Comparison of ENCODE assay signal across 8 mouse cellular contexts in genomic region chr13:56428724-56429500, GRCm38 (mm10). TPM values are rescaled to one million over a fixed set of nuclear protein-coding genes. Genes with fewer than 3 reads are reported as not detected.
DNase-seq lines count a peak whose midpoint lies in the region; ATAC-seq and TF ChIP-seq lines count a peak whose summit lies in the region.
"Had no signal": no experiment of that assay in that cellular context is flagged by ENCODE, and none has a peak within 500 bp of the region (broad histone marks: within the 10 kb centered on the region; RNA-seq: fewer than 3 reads in every experiment).

No protein-coding gene starts in this region.

- no peak for TF ChIP-seq POLR2A in cerebellum, adult 2 months (IDR thresholded peaks at IDR 0.05; ENCODE audit: borderline replicate concordance, insufficient read depth, low read length)
- TF ChIP-seq POLR2A in small intestine, adult 2 months (IDR thresholded peaks at IDR 0.05; ENCODE audit: low read depth, low read length): no peak

- H3K4me2 ChIP-seq in hindbrain, embryonic 16.5 days (ENCODE audit: low read length): no peak overlapping the region

- H3K9me3 ChIP-seq in hindbrain, embryonic 16.5 days (ENCODE audit: control insufficient read depth, low read length): no peaks in the 10 kb centered on the region

- no peak overlapping the region for H3K4me3 ChIP-seq in cerebellum, adult 2 months (replicated peaks; ENCODE audit: insufficient read depth, low read depth, low read length)
- no peak overlapping the region for H3K4me3 ChIP-seq in hindbrain, embryonic 16.5 days (ENCODE audit: low read length)
- H3K4me3 ChIP-seq in left cerebral cortex, adult 2 months: no peak overlapping the region
- H3K4me3 ChIP-seq in small intestine, adult 2 months (ENCODE audit: low read depth, low read length): no peak overlapping the region

- H3K4me1 ChIP-seq in cerebellum, adult 2 months (ENCODE audit: control insufficient read depth, insufficient read depth, low read length): peaks cover 20% of the 10 kb centered on the region
- H3K4me1 ChIP-seq in hindbrain, embryonic 16.5 days (ENCODE audit: control insufficient read depth, insufficient read depth, low read depth, low read length): no peaks in the 10 kb centered on the region; the same call in 1 of the 2 replicates
- H3K4me1 ChIP-seq in small intestine, adult 2 months (ENCODE audit: control insufficient read depth, insufficient read depth, insufficient read length, low read length): no peaks in the 10 kb centered on the region

- no peaks in the 10 kb centered on the region for H3K36me3 ChIP-seq in hindbrain, embryonic 16.5 days (ENCODE audit: control insufficient read depth, insufficient read depth, low read length)
- H3K36me3 ChIP-seq in small intestine, adult 2 months (ENCODE audit: control insufficient read depth, insufficient read depth, low read length): no peaks in the 10 kb centered on the region

- peak; percentile 88 for TF ChIP-seq CTCF in cerebellum, adult 2 months (IDR thresholded peaks at IDR 0.05; ENCODE audit: borderline replicate concordance, insufficient read depth, low read depth, low read length)
- peak; percentile 86 for TF ChIP-seq CTCF in left cerebral cortex, adult 2 months (IDR thresholded peaks at IDR 0.05)
- TF ChIP-seq CTCF in small intestine, adult 2 months (IDR thresholded peaks at IDR 0.05; ENCODE audit: extremely low read depth, insufficient read length, insufficient replicate concordance, low read depth, low read length): peak; percentile 56; the same call in 1 of the 2 replicates

- H3K9ac ChIP-seq in hindbrain, embryonic 16.5 days (ENCODE audit: low read depth, low read length): no peak overlapping the region

- H3K27ac ChIP-seq in cerebellum, adult 2 months (ENCODE audit: insufficient read depth, low read length): no peak overlapping the region
- no peak overlapping the region for H3K27ac ChIP-seq in hindbrain, embryonic 16.5 days (ENCODE audit: low read depth, low read length)
- no peak overlapping the region for H3K27ac ChIP-seq in left cerebral cortex, adult 2 months
- no peak overlapping the region for H3K27ac ChIP-seq in small intestine, adult 2 months (ENCODE audit: insufficient read depth, low read depth, low read length)

- peak; percentile 82 for ATAC-seq in frontal cortex, adult (ENCODE audit: low TSS enrichment)
- ATAC-seq in hindbrain, embryonic 16.5 days: peak; percentile 77

- WGBS in cerebellum, adult 2 months: 32% methylated on average over 16 of the region's 16 CpGs
- WGBS in hindbrain, embryonic 16.5 days: 29% methylated on average over 16 of the region's 16 CpGs
- 31% methylated on average over 16 of the region's 16 CpGs for WGBS in small intestine, adult 2 months

- intact Hi-C loops in left cerebral cortex, adult 2 months (cut with DNase I): loop anchor here (1.0 kb wide), 2 partner anchors 150 to 232 kb away; no protein-coding TSS in a partner anchor

- DNase-seq in R1 (ENCODE audit: low read depth, low spot score): peak; percentile 63
- DNase-seq in cerebellum, adult 2 months: peak; percentile 65 to 78
- peak; percentile 73 to 84 for DNase-seq in left cerebral cortex, adult 2 months (ENCODE audit: extremely low spot score in 1 of 2, low spot score in 2 of 2)
- DNase-seq in mesoderm, embryonic 11.5 days (ENCODE audit: low read depth, low spot score): peak; percentile 85

- H3K27me3 ChIP-seq in cerebellum, adult 2 months (ENCODE audit: control insufficient read depth, insufficient read depth, low read length): no peaks in the 10 kb centered on the region
- H3K27me3 ChIP-seq in hindbrain, embryonic 16.5 days (replicated peaks; ENCODE audit: control insufficient read depth, insufficient read depth, low read length): no peaks in the 10 kb centered on the region
- no peaks in the 10 kb centered on the region for H3K27me3 ChIP-seq in small intestine, adult 2 months (ENCODE audit: control insufficient read depth, insufficient read depth, low read length)

RNA-seq across cellular contexts. Expression of gene Gm3045, which starts 2.5 kb away (rescaled TPM):
- not detected in 2 replicates for polyA plus RNA-seq in cerebellum, adult 2 months (2012; rRNA removed)
- polyA plus RNA-seq in hindbrain, embryonic 16.5 days (2015; fragmentation: Nextera tagmentation; extraction: Ambion mirVana): not detected in 2 replicates
- not detected for total RNA-seq in left cerebral cortex, adult 2 months (2021)
- not detected in 2 replicates for polyA plus RNA-seq in small intestine, adult 2 months (2012; rRNA removed)
- polyA plus RNA-seq: large intestine, adult 2 months had no signal

RNA-seq across cellular contexts. Expression of gene Slc25a48, which starts 9.2 kb away (rescaled TPM):
- 0.11 and 0.34 TPM in 2 replicates for polyA plus RNA-seq in cerebellum, adult 2 months (2012; rRNA removed)
- polyA plus RNA-seq in hindbrain, embryonic 16.5 days (2015; fragmentation: Nextera tagmentation; extraction: Ambion mirVana): 0.06 TPM in 1 of 2 replicates, not detected in the other
- total RNA-seq in left cerebral cortex, adult 2 months (2021): not detected
- 0.25 and 0.43 TPM in 2 replicates for polyA plus RNA-seq in small intestine, adult 2 months (2012; rRNA removed)

RNA-seq across cellular contexts. Expression of gene Il9, which starts 53.1 kb away (rescaled TPM):
- not detected in 2 replicates for polyA plus RNA-seq in cerebellum, adult 2 months (2012; rRNA removed)
- not detected in 2 replicates for polyA plus RNA-seq in hindbrain, embryonic 16.5 days (2015; fragmentation: Nextera tagmentation; extraction: Ambion mirVana)
- total RNA-seq in left cerebral cortex, adult 2 months (2021): not detected
- polyA plus RNA-seq in small intestine, adult 2 months (2012; rRNA removed): not detected in 2 replicates
- polyA plus RNA-seq: large intestine, adult 2 months had no signal
